Mouse (Mus musculus): ENCODE data around the gene Tet3. TPM values are rescaled to one million over a fixed set of nuclear protein-coding genes. Genes with fewer than 3 reads are reported as not detected.

The Tet3 gene
- polyA plus RNA-seq, 1 experiment from 2014 or later: 79.2 TPM

DNA sequence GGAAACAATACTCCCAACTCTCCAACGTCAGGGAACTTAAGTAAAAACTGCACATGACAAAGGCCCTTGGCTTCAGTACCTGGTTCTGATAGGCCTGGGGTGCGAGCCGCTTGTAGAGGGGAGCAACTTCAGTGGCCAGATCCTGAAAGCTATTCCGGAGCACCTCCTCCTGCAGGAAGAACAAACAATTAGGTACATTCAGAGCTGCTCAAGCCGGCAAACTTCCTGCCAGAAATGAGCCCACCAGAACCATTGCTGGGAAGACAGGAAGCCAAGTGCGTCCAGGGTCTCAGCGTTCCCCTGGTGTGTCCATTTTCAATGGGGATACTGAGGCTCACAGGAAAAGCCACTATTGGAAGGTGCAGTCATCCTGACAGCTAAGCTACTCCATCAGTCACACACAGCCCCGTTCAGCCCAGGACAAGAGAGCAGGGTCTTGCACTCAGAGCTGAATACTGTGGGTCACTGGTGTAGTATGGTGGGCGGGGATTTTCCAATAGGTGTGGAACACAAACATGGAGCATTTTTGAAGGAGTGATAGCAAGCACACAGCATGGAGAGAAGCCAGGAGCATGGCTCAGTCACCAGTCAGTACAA lies 85.1 kb downstream of the Tet3 start:
- WGBS: 88% methylated on average over 9 of the region's 9 CpGs
- Histone ChIP-seq H3K27ac (replicated peaks) (no peak overlapping the region), H3K4me1 (replicated peaks) (no peaks in the 10 kb centered on the region), H3K9me3 (no peaks in the 10 kb centered on the region), H3K4me3 (no peak overlapping the region), H3K36me3 (peaks cover 100% of the 10 kb centered on the region), H3K4me2 (no peak overlapping the region), H3K27me3 (no peaks in the 10 kb centered on the region), H3K9ac (no peak overlapping the region)
- ATAC-seq (ENCODE audit: low read depth): no peak

DNA sequence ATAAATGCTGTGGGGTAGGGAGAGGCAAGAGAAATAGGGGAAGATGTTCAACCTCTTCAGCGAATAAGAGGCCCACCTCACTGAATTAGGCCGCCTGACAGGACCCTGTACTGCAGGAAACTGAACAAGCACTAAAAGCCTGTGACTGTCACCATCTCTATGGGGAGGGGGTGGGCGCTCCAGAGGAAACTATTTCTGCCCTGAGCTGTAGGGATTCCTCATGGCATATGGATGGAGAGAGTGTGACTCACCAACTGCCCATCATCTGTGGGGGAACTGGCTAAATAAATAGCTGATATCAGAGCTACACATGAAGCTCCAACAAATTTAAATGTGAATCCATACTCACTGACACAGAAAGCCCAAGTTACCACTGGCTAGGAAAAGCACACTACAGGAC lies 87.5 kb downstream of the Tet3 start:
- no peak overlapping the region for H3K27ac ChIP-seq (replicated peaks)
- 93% methylated on average over 3 of the region's 3 CpGs for whole genome bisulfite sequencing
- no peaks in the 10 kb centered on the region for H3K9me3 ChIP-seq
- H3K4me1 ChIP-seq (replicated peaks): no peaks in the 10 kb centered on the region
- no peak overlapping the region for H3K9ac ChIP-seq
- peaks cover 98% of the 10 kb centered on the region for H3K36me3 ChIP-seq
- H3K27me3 ChIP-seq: no peaks in the 10 kb centered on the region
- no peak overlapping the region for H3K4me3 ChIP-seq
- ATAC-seq (ENCODE audit: low read depth): no peak
- H3K4me2 ChIP-seq: no peak overlapping the region

DNA sequence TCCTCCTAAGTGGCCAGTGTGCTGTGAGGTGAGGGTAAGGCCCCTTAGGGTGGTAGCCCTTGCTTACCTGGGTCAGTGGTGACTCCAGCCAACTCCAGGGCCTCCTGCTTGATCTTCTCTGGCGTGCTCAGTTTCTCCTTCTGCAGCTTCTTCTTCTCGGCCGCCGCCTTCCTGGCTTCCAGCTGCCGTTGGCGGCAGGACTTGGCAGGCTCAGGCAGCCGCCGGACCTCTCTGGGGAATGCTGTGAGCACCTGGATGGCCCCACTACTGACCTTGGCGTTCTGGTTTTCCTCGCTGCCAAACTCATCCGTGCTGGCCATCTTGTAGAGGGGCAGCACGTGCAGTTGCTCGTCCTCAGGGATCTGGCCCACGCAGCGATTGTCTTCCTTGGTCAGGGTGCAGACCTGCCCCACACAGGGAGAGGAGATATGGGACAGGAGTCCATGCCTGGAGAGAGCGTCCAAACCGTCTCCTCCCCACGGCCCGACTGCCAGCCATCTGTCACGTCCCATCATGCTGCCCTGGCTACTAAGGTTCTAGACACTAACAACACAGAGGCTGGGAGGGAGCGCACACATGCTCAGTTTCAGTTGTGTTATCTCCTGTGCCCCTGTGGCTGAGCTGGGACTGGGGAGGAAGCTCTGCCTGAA lies 88.4 kb downstream of the Tet3 start:
- Histone ChIP-seq H3K9ac (no peak overlapping the region), H3K4me2 (no peak overlapping the region), H3K27ac (replicated peaks) (no peak overlapping the region), H3K9me3 (no peaks in the 10 kb centered on the region), H3K4me1 (replicated peaks) (no peaks in the 10 kb centered on the region), H3K27me3 (no peaks in the 10 kb centered on the region), H3K36me3 (peaks cover 93% of the 10 kb centered on the region), H3K4me3 (no peak overlapping the region)
- 89% methylated on average over 21 of the region's 21 CpGs for WGBS
- ATAC-seq (ENCODE audit: low read depth): no peak

DNA sequence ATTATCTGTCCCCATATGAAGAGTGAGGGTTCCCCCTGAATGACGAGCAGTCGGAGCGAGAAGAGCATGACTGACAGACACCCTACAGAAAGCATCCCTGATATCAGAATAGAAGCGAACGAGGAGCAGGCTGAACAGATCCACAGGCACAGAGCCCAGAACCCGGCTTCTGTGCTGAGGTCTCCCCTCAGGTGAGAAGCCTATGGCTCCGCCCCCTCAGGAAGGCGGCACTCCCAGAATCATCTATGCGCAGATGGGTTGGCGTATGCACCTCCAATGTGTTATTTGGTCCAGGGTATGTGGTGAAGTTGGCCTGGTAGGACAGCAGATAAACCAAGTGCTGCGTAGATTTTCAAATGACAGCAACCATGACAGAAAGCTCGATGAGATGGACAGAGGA lies 95.8 kb downstream of the Tet3 start:
- Histone ChIP-seq H3K27me3 (no peaks in the 10 kb centered on the region), H3K9me3 (no peaks in the 10 kb centered on the region), H3K4me2 (no peak overlapping the region), H3K4me3 (no peak overlapping the region), H3K4me1 (replicated peaks) (no peaks in the 10 kb centered on the region), H3K27ac (replicated peaks) (no peak overlapping the region), H3K36me3 (peaks cover 67% of the 10 kb centered on the region), H3K9ac (no peak overlapping the region)
- WGBS: 91% methylated on average over 12 of the region's 12 CpGs
- no peak for ATAC-seq (ENCODE audit: low read depth)

DNA sequence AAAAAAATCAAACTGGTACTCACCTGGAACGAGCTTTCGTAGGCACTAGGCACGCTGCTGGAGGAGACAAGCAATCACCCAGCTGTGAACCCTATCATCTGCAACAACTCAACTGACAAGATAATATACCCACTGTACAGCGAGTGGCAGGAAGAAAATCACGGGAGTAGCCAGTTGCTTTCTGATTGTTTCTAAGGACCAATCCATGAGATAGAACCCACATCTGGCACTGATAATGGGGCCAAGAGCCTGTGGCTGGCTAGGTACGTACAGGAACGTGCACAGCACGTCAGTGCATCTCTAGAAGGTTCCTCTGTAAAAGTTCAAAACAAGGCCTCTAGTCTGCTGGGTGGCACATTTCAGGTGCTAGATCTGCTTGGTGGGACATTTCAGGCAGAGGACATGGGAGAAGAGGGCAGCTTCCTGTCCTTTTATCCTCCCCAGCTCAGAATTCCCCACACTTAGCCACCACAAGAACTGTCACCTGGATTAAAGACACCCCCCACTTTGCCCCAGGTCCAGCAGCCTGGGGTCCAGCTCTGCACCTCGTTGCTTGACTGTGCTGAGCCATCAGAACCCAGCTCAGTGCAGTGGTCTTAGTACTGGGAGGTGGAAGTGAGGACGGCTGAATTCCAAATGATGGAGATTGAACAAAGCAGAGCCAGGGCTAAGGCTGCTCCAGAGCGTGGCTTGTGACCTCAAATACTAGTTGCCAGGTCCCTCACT lies 97.2 kb downstream of the Tet3 start:
- no peaks in the 10 kb centered on the region for H3K27me3 ChIP-seq
- ATAC-seq (ENCODE audit: low read depth): no peak
- no peak overlapping the region for H3K27ac ChIP-seq (replicated peaks)
- H3K36me3 ChIP-seq: peaks cover 60% of the 10 kb centered on the region
- H3K4me3 ChIP-seq: no peak overlapping the region
- H3K9ac ChIP-seq: no peak overlapping the region
- H3K9me3 ChIP-seq: no peaks in the 10 kb centered on the region
- no peak overlapping the region for H3K4me2 ChIP-seq
- H3K4me1 ChIP-seq (replicated peaks): no peaks in the 10 kb centered on the region
- 90% methylated on average over 11 of the region's 11 CpGs for WGBS

DNA sequence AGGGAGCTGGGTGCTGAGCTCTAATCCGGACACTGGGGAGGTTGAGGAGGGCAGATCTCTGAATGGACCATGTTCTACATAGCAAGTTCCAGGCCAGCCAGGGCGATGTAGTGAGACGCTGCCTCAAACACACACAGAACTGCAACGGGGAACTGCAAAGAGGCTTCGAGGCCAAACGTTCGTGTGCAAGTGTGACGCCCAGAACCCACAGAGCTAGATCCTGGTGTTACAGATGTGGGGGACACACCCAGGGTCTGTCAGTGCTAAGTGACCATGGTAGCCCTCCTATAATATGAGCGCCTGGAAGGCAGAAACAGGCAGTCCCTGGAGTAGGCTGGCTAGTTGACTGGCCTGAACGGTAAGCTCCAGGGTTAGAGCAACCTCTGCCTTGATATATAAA lies 101.4 kb downstream of the Tet3 start:
- Histone ChIP-seq H3K27ac (replicated peaks) (no peak overlapping the region), H3K27me3 (no peaks in the 10 kb centered on the region), H3K9ac (no peak overlapping the region), H3K4me2 (no peak overlapping the region), H3K9me3 (no peaks in the 10 kb centered on the region), H3K36me3 (peaks cover 68% of the 10 kb centered on the region), H3K4me3 (no peak overlapping the region), H3K4me1 (replicated peaks) (no peaks in the 10 kb centered on the region)
- WGBS: 92% methylated on average over 10 of the region's 10 CpGs
- no peak for ATAC-seq (ENCODE audit: low read depth)

DNA sequence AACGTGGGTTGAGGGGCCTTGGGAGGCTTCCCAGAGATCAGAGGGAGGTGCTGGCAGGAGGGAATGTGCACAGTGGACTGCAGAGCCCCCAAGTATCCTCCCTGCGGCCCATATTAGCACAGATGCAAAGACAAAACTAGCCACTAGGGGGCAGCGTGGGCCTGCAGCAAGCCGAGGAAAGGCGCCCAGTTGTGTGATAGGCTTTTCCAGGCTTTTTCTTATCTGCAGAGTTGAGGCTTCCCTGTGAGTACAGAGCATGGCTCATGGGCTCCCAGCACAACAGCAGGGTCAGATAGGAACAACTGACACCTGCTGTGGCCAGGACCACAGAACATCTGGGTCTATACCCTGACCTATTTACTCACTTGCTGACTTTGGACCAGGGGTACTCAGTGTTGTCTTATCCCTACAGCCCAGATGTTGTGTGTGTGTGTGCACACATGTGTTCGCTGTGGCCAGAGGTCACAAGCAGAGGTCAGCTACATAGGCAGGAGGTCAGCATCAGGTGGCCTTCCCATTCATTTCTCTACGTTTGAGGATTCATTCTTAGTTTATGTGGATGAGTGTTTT lies 102.2 kb downstream of the Tet3 start:
- Histone ChIP-seq H3K4me3 (no peak overlapping the region), H3K4me2 (no peak overlapping the region), H3K9me3 (no peaks in the 10 kb centered on the region), H3K9ac (no peak overlapping the region), H3K27ac (replicated peaks) (no peak overlapping the region), H3K4me1 (replicated peaks) (no peaks in the 10 kb centered on the region), H3K27me3 (no peaks in the 10 kb centered on the region), H3K36me3 (peaks cover 63% of the 10 kb centered on the region)
- ATAC-seq (ENCODE audit: low read depth): 0 out of 2 replicates have a peak, but pooled peaks have one; percentile 45
- WGBS: 22% methylated on average over 7 of the region's 7 CpGs

DNA sequence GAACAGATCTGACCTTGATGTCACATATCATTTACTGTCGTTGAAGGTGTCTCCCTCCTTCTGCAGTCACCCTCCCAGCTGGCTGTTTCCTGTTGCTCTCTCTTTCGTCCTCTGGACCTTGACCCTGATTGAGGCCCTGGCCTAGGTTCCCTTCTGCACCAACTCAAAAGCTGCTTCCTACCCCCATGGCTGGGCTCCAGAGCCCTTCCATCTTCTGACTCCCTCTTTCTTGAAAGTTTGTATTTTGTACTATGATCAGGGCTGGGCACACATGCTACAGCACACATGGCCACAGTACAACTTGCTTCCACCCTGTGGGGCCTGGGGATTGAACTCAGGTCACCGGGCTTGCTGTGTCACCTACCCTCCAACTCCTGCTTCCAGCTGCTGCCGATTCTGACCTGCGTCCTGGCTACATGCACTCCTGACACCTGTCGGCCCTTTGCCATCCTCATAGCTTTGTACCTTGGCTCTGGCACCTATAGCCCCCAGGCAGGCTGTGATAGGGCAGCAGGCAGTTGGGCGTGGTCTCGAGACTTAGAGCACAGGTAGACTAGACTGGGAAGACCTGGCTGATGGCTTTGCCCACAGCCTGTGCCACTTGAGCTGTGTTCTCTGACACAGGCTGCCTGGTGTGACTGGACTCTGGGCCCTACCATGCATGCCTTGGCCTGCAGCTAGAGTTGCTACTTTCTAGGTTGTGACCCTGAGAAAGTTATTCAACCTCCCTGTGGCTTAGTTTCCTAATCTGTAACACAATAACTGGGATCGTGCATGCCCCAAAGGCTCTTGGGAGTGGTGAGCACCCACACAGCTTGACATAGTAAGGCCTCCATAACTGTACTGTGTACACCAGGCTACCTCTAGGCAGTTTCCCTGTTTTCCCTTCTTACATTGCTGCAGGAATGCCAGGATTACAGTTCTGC lies 103.8 kb downstream of the Tet3 start:
- no peak overlapping the region for H3K4me3 ChIP-seq
- H3K36me3 ChIP-seq: peaks cover 53% of the 10 kb centered on the region
- H3K4me1 ChIP-seq (replicated peaks): peaks cover 7% of the 10 kb centered on the region
- no peaks in the 10 kb centered on the region for H3K9me3 ChIP-seq
- 90% methylated on average over 9 of the region's 9 CpGs for WGBS
- ATAC-seq (ENCODE audit: low read depth): no peak
- no peak overlapping the region for H3K27ac ChIP-seq (replicated peaks)
- no peaks in the 10 kb centered on the region for H3K27me3 ChIP-seq
- no peak overlapping the region for H3K9ac ChIP-seq
- no peak overlapping the region for H3K4me2 ChIP-seq

DNA sequence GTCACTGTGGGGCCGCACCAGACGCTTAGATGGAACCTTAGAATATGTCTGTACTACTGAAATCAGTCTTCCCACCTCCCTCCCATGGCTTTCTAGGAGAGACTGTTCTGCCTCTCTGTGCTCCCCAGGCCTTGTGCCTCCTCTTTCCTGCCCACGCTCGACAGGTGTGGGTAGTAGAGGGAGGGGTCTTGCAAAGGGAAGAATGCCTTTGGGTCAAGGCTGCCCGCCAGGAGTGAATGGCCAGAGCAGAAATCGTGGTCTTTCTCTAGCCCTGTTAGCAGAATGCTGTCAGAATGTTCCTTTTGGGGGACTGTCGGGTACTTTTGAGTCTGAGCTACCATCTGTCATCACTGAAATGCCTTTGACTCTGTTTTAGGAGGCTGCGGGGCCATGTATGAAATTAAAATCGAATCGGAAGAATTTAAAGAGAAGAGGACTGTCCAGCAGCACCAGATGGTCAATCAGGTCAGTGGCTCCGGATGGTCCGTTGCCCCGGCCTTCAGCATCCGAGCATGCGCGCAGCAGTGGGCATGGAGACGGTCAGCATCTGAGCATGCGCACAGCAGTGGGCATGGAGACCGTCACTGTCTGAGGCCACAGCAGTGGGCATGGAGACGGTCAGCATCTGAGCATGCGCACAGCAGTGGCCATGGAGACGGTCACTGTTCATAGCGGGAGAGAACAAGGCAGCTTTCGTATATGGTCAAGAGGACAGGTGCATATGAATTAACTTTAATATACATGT lies 106.0 kb downstream of the Tet3 start:
- no peak overlapping the region for H3K4me3 ChIP-seq
- H3K36me3 ChIP-seq: peaks cover 33% of the 10 kb centered on the region
- H3K27me3 ChIP-seq: no peaks in the 10 kb centered on the region
- H3K9me3 ChIP-seq: no peaks in the 10 kb centered on the region
- H3K27ac ChIP-seq (replicated peaks): no peak overlapping the region
- 93% methylated on average over 24 of the region's 24 CpGs for WGBS
- ATAC-seq (ENCODE audit: low read depth): no peak
- peaks cover 15% of the 10 kb centered on the region for H3K4me1 ChIP-seq (replicated peaks)
- H3K4me2 ChIP-seq: no peak overlapping the region
- 0 out of 2 replicates have a peak overlapping the region, but pooled peaks have one; percentile 12 for H3K9ac ChIP-seq

DNA sequence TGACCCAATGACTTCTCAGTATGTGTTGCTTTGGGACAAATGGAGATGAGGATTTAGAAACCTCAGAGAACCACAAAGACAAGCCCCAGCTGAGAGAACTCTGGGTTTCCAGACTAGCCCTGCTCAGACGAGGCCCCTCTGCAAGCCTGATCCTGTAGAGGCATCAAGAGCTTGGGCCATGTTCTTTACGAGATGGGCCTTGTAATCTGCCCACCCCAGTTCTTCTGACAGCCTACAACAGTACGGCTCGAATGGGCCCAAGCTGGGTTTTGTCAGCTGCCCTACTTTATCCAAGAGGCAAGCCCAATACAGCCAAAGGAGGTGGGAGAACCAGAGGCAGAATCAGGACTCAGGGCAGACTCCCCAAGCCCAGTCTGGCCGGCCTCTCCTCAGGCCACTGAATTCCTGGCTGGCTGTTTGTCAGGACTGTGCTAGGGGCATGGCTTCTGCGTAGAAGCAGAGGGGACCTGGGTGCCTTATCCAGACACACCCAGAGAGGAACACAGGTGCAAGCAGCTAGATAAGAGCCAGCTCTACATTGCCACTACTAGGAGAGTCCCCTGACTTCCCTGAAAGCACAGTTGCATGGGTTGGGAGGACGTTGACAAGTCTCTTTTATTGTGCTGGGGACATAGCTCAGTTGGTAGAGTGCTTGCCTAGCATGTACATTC lies 107.3 kb downstream of the Tet3 start:
- no peak for ATAC-seq (ENCODE audit: low read depth)
- Histone ChIP-seq H3K27ac (replicated peaks) (no peak overlapping the region), H3K36me3 (peaks cover 28% of the 10 kb centered on the region), H3K4me1 (replicated peaks) (peaks cover 15% of the 10 kb centered on the region), H3K27me3 (no peaks in the 10 kb centered on the region), H3K4me2 (no peak overlapping the region), H3K9me3 (no peaks in the 10 kb centered on the region), H3K4me3 (no peak overlapping the region), H3K9ac (0 out of 2 replicates have a peak overlapping the region, but pooled peaks have one; percentile 3)
- WGBS: 82% methylated on average over 7 of the region's 7 CpGs
